ENCODE assay signal across 21 mouse cellular contexts in genomic region chr6:12145216-12145615, GRCm38 (mm10).
A peak's percentile ranks its signal among the peaks of the same experiment; 100 is the strongest.
DNase-seq lines count a peak whose midpoint lies in the region; ATAC-seq lines count a peak whose summit lies in the region.
"Had no signal": no experiment of that assay in that cellular context is flagged by ENCODE, and none has a peak within 500 bp of the region (broad histone marks: within the 10 kb centered on the region; RNA-seq: fewer than 3 reads in every experiment).

No protein-coding gene starts in this region.

- H3K9me3 ChIP-seq in forebrain, embryonic 14.5 days (replicated peaks; ENCODE audit: control insufficient read depth, low read length), result no peaks in the 10 kb centered on the region
- H3K9me3 ChIP-seq in forebrain, embryonic 11.5 days (ENCODE audit: control insufficient read depth, low read length), result no peaks in the 10 kb centered on the region
- H3K9me3 ChIP-seq: embryonic facial prominence, embryonic 12.5 days; heart, embryonic 13.5 days; hindbrain, embryonic 15.5 days had no signal

- no peaks in the 10 kb centered on the region for H3K27me3 ChIP-seq in forebrain, embryonic 14.5 days (replicated peaks; ENCODE audit: control insufficient read depth, insufficient read depth, low read length)
- H3K27me3 ChIP-seq in forebrain, embryonic 11.5 days (ENCODE audit: control insufficient read depth, insufficient read depth, low read length), result no peaks in the 10 kb centered on the region
- H3K27me3 ChIP-seq: embryonic facial prominence, embryonic 12.5 days; heart, embryonic 13.5 days; hindbrain, embryonic 15.5 days had no signal

- intact Hi-C loops in gastrocnemius, postnatal 36 days (cut with DNase I), result no loop called here

- no peaks in the 10 kb centered on the region for H3K36me3 ChIP-seq in forebrain, embryonic 14.5 days (ENCODE audit: control insufficient read depth, insufficient read depth, low read length)
- H3K36me3 ChIP-seq in forebrain, embryonic 11.5 days (ENCODE audit: control insufficient read depth, insufficient read depth, low read length), result no peaks in the 10 kb centered on the region
- H3K36me3 ChIP-seq: embryonic facial prominence, embryonic 12.5 days; heart, embryonic 13.5 days; hindbrain, embryonic 15.5 days had no signal

- DNase-seq in forebrain, embryonic 14.5 days (ENCODE audit: low spot score), result peak; percentile 52
- DNase-seq in forebrain, embryonic 11.5 days (ENCODE audit: low spot score), result no peak
- peak; percentile 17 for DNase-seq in layer of hippocampus, adult 9-11 months
- no peak for DNase-seq in layer of hippocampus, adult 11-12 months (ENCODE audit: low spot score)
- peak; percentile 57 for DNase-seq in brain, embryonic 18.5 days (ENCODE audit: low read depth, low spot score)
- no peak for DNase-seq in ovary, postnatal 14 days (ENCODE audit: low spot score)
- no peak for DNase-seq in gastrocnemius, postnatal 36 days
- DNase-seq: adrenal gland, postnatal 14 days; cerebellum, adult 11 months; cerebellum, adult 8-10 months; cerebellum, postnatal 14 days; embryo, embryonic 11 days; gastrocnemius, postnatal 14 days; heart, postnatal 36 days had no signal

- H3K4me1 ChIP-seq in forebrain, embryonic 14.5 days (ENCODE audit: control insufficient read depth, insufficient read depth, low read length), result no peaks in the 10 kb centered on the region
- no peaks in the 10 kb centered on the region for H3K4me1 ChIP-seq in forebrain, embryonic 11.5 days (replicated peaks; ENCODE audit: control insufficient read depth, insufficient read depth, low read length)
- H3K4me1 ChIP-seq: embryonic facial prominence, embryonic 12.5 days had no signal

- no peak overlapping the region for H3K4me2 ChIP-seq in forebrain, embryonic 14.5 days (ENCODE audit: low read length)
- no peak overlapping the region for H3K4me2 ChIP-seq in forebrain, embryonic 11.5 days (ENCODE audit: low read depth, low read length, severe bottlenecking)
- H3K4me2 ChIP-seq: embryonic facial prominence, embryonic 12.5 days; heart, embryonic 13.5 days; hindbrain, embryonic 15.5 days had no signal

- no peak overlapping the region for H3K4me3 ChIP-seq in forebrain, embryonic 14.5 days (ENCODE audit: low read depth, low read length)
- H3K4me3 ChIP-seq in forebrain, embryonic 11.5 days (ENCODE audit: low read depth, low read length), result no peak overlapping the region
- H3K4me3 ChIP-seq: embryonic facial prominence, embryonic 12.5 days; heart, embryonic 13.5 days; hindbrain, embryonic 15.5 days had no signal

- 24% methylated on average over 3 of the region's 3 CpGs for WGBS in forebrain, embryonic 14.5 days
- 65% methylated on average over 3 of the region's 3 CpGs for WGBS in forebrain, embryonic 11.5 days

- ATAC-seq in forebrain, embryonic 14.5 days, result no peak
- no peak for ATAC-seq in forebrain, embryonic 11.5 days (replicated peaks; ENCODE audit: low FRiP score)
- ATAC-seq: activated CD4-positive, CD25-positive, alpha-beta regulatory T cell, adult 4 months; inflammation-experienced regulatory T-cells, adult 6 months; intestine, postnatal 0 days; Patski had no signal

- no peak overlapping the region for H3K27ac ChIP-seq in forebrain, embryonic 14.5 days (ENCODE audit: low read depth, low read length)
- H3K27ac ChIP-seq in forebrain, embryonic 11.5 days (ENCODE audit: low read depth, low read length), result no peak overlapping the region
- H3K27ac ChIP-seq: embryonic facial prominence, embryonic 12.5 days; heart, embryonic 13.5 days; hindbrain, embryonic 15.5 days had no signal

- H3K9ac ChIP-seq in forebrain, embryonic 14.5 days (ENCODE audit: low read length), result no peak overlapping the region
- no peak overlapping the region for H3K9ac ChIP-seq in forebrain, embryonic 11.5 days (ENCODE audit: low read length)
- H3K9ac ChIP-seq: embryonic facial prominence, embryonic 12.5 days; heart, embryonic 13.5 days; hindbrain, embryonic 15.5 days had no signal

Comparison
In these comparisons a context has a peak if more than half of its experiments do, and no peak if none do; other contexts are left out.
1. DNase-seq: peak in forebrain, embryonic 14.5 days (single experiment), layer of hippocampus, adult 9-11 months (single experiment) and brain, embryonic 18.5 days (single experiment); none in forebrain, embryonic 11.5 days (single experiment), layer of hippocampus, adult 11-12 months (single experiment), ovary, postnatal 14 days (single experiment) and gastrocnemius, postnatal 36 days (0 of 2).